Mouse (Mus musculus) forebrain, embryonic 13.5 days (tissue): ENCODE data around the gene Tbc1d25. TPM values are rescaled to one million over a fixed set of nuclear protein-coding genes. Genes with fewer than 3 reads are reported as not detected.
A peak's percentile ranks its signal among the peaks of the same experiment; 100 is the strongest.

Experiments used
- ATAC-seq: fragments of 200-750 bp; cut with Nextera tagmentation; 2 replicates; pipeline ENCODE4 v1.8.0; 2017
- H3K27ac ChIP-seq: fragments of 300-500 bp; sonication (generic); 2 replicates; pipeline ENCODE4 v1.5.1; 2015; ENCODE audit warnings: inconsistent platforms, mild to moderate bottlenecking, moderate library complexity
- H3K27me3 ChIP-seq: fragments of 300-500 bp; sonication (generic); 2 replicates; pipeline ENCODE4 v1.6.1; 2015; ENCODE audit warnings: mild to moderate bottlenecking, inconsistent platforms
- H3K36me3 ChIP-seq: fragments of 300-500 bp; sonication (generic); 2 replicates; pipeline ENCODE4 v1.6.1; 2015; ENCODE audit warnings: mild to moderate bottlenecking, inconsistent platforms; ENCODE audit not compliant: poor library complexity, severe bottlenecking
- H3K4me1 ChIP-seq: fragments of 300-500 bp; sonication (generic); 2 replicates; pipeline ENCODE4 v1.6.1; 2015; ENCODE audit warnings: inconsistent platforms
- H3K4me2 ChIP-seq: fragments of 300-500 bp; sonication (generic); 2 replicates; pipeline ENCODE4 v1.6.1; 2015; ENCODE audit warnings: inconsistent platforms, mild to moderate bottlenecking, moderate library complexity
- H3K4me3 ChIP-seq: fragments of 300-500 bp; sonication (generic); 2 replicates; pipeline ENCODE4 v1.5.1; 2015; ENCODE audit warnings: mild to moderate bottlenecking, inconsistent platforms
- H3K9ac ChIP-seq: fragments of 300-500 bp; sonication (generic); 2 replicates; pipeline ENCODE4 v1.6.1; 2015; ENCODE audit warnings: mild to moderate bottlenecking, inconsistent platforms
- H3K9me3 ChIP-seq: fragments of 300-500 bp; sonication (generic); replicated peaks from 2 replicates; pipeline ENCODE4 v1.6.1; 2016; ENCODE audit warnings: inconsistent platforms
- WGBS: fragments of 180-500 bp; shearing (Covaris S2); methylation state at CpG from one replicate; pipeline ENCODE4 v1.1.7; 2015; 5-methylcytosine and 5-hydroxymethylcytosine counted together
- polyA plus RNA-seq: library from polyadenylated mRNA; unstranded; fragments of >200 nt; fragmentation: Nextera tagmentation; extraction: Ambion mirVana; gene quantifications from 2 replicates; pipeline ENCODE4 v1.2.1, GENCODE M21; 2015

Gene Tbc1d25
- polyA plus RNA-seq, 1 experiment from 2014 or later: 14.2 TPM

GRCm38 (mm10) chrX:8131393-8131792 lies 44.6 kb downstream of the Tbc1d25 start:
- Histone ChIP-seq H3K4me1 (0 out of 2 replicates have a peak, but pooled peaks cover 3% of the 10 kb centered on the region), H3K9me3 (no peaks in the 10 kb centered on the region), H3K27ac (no peak overlapping the region), H3K36me3 (peaks cover 30% of the 10 kb centered on the region), H3K4me3 (peak overlapping the region; percentile 53), H3K27me3 (no peaks in the 10 kb centered on the region), H3K4me2 (peak overlapping the region; percentile 61), H3K9ac (no peak overlapping the region)
- 93% methylated on average over 17 of the region's 17 CpGs for WGBS
- 0 out of 2 replicates have a peak, but pooled peaks have one; percentile 3 for ATAC-seq

GRCm38 (mm10) chrX:8125235-8125634 lies 50.7 kb downstream of the Tbc1d25 start:
- Histone ChIP-seq H3K4me2 (no peak overlapping the region), H3K9me3 (no peaks in the 10 kb centered on the region), H3K36me3 (peaks cover 44% of the 10 kb centered on the region), H3K27ac (no peak overlapping the region), H3K4me1 (no peaks in the 10 kb centered on the region), H3K27me3 (no peaks in the 10 kb centered on the region), H3K4me3 (no peak overlapping the region), H3K9ac (no peak overlapping the region)
- ATAC-seq: no peak
- WGBS: 75% methylated on average over 7 of the region's 7 CpGs

- H3K27me3 ChIP-seq: no peaks in the 10 kb centered on the region
- no peak for ATAC-seq
- H3K4me2 ChIP-seq: no peak overlapping the region
- H3K4me3 ChIP-seq: no peak overlapping the region
- no peaks in the 10 kb centered on the region for H3K4me1 ChIP-seq
- peaks cover 33% of the 10 kb centered on the region for H3K36me3 ChIP-seq
- 89% methylated on average over 6 of the region's 6 CpGs for WGBS
- no peak overlapping the region for H3K27ac ChIP-seq
- H3K9ac ChIP-seq: no peak overlapping the region
- H3K9me3 ChIP-seq: no peaks in the 10 kb centered on the region
These were observed 52.0 kb downstream of the Tbc1d25 start for GRCm38 (mm10) chrX:8123821-8124470.

GRCm38 (mm10) chrX:8117264-8117663 lies 58.7 kb downstream of the Tbc1d25 start:
- Histone ChIP-seq H3K9me3 (0 out of 2 replicates have a peak, but pooled peaks cover 5% of the 10 kb centered on the region), H3K9ac (no peak overlapping the region), H3K4me1 (no peaks in the 10 kb centered on the region), H3K36me3 (no peaks in the 10 kb centered on the region), H3K27me3 (no peaks in the 10 kb centered on the region), H3K27ac (no peak overlapping the region), H3K4me3 (no peak overlapping the region), H3K4me2 (no peak overlapping the region)
- no peak for ATAC-seq

GRCm38 (mm10) chrX:8115275-8115674 lies 60.7 kb downstream of the Tbc1d25 start:
- H3K36me3 ChIP-seq: no peaks in the 10 kb centered on the region
- H3K4me3 ChIP-seq: no peak overlapping the region
- ATAC-seq: no peak
- WGBS: 76% methylated on average over 4 of the region's 4 CpGs
- H3K9ac ChIP-seq: no peak overlapping the region
- H3K27ac ChIP-seq: no peak overlapping the region
- H3K27me3 ChIP-seq: no peaks in the 10 kb centered on the region
- H3K4me2 ChIP-seq: no peak overlapping the region
- H3K9me3 ChIP-seq: 0 out of 2 replicates have a peak, but pooled peaks cover 5% of the 10 kb centered on the region
- no peaks in the 10 kb centered on the region for H3K4me1 ChIP-seq

GRCm38 (mm10) chrX:8105019-8105418 lies 71.0 kb downstream of the Tbc1d25 start:
- no peaks in the 10 kb centered on the region for H3K27me3 ChIP-seq
- H3K4me1 ChIP-seq: peaks cover 7% of the 10 kb centered on the region; the same call in 1 of the 2 replicates
- 92% methylated on average over 3 of the region's 3 CpGs for WGBS
- no peaks in the 10 kb centered on the region for H3K9me3 ChIP-seq
- H3K27ac ChIP-seq: no peak overlapping the region
- no peak for ATAC-seq
- no peak overlapping the region for H3K9ac ChIP-seq
- H3K4me3 ChIP-seq: no peak overlapping the region
- H3K4me2 ChIP-seq: no peak overlapping the region
- H3K36me3 ChIP-seq: no peaks in the 10 kb centered on the region

Other genes with a start within 250 kb of the Tbc1d25 start
- not detected in 2 replicates for gene Eras, start 247.6 kb downstream of the Tbc1d25 start, polyA plus RNA-seq
- 53.5 and 64.8 TPM in 2 replicates for gene Hdac6, start 228.3 kb downstream of the Tbc1d25 start, polyA plus RNA-seq
- gene Gata1, start 198.1 kb downstream of the Tbc1d25 start, polyA plus RNA-seq: 0.26 and 0.39 TPM in 2 replicates
- not detected in 2 replicates for gene Glod5, start 157.7 kb downstream of the Tbc1d25 start, polyA plus RNA-seq
- gene Suv39h1, start 101.4 kb downstream of the Tbc1d25 start, polyA plus RNA-seq: 62.3 and 72.1 TPM in 2 replicates
- 0.10 TPM in 1 of 2 replicates, not detected in the other for gene Was, start 85.7 kb downstream of the Tbc1d25 start, polyA plus RNA-seq
- 36.2 and 43.6 TPM in 2 replicates for gene Wdr13, start 43.3 kb downstream of the Tbc1d25 start, polyA plus RNA-seq
- gene Rbm3, start 30.3 kb downstream of the Tbc1d25 start, polyA plus RNA-seq: 483 and 515 TPM in 2 replicates
- gene Ebp, start 17.3 kb upstream of the Tbc1d25 start, polyA plus RNA-seq: 21.2 and 21.5 TPM in 2 replicates
- gene Porcn, start 30.3 kb upstream of the Tbc1d25 start, polyA plus RNA-seq: 29.1 and 32.3 TPM in 2 replicates
- gene Ftsj1, start 76.2 kb upstream of the Tbc1d25 start, polyA plus RNA-seq: 51.3 and 51.7 TPM in 2 replicates
- 14.1 and 14.9 TPM in 2 replicates for gene Slc38a5, start 95.0 kb upstream of the Tbc1d25 start, polyA plus RNA-seq
- gene Ssxb10, start 151.2 kb upstream of the Tbc1d25 start, polyA plus RNA-seq: not detected in 2 replicates
- not detected in 2 replicates for gene Ssxb9, start 190.8 kb upstream of the Tbc1d25 start, polyA plus RNA-seq
- gene Ssxb1, start 237.1 kb upstream of the Tbc1d25 start, polyA plus RNA-seq: not detected in 2 replicates